ENCODE assay signal across 19 mouse cellular contexts in genomic region chr10:112973286-112974026, GRCm38 (mm10). TPM values are rescaled to one million over a fixed set of nuclear protein-coding genes. Genes with fewer than 3 reads are reported as not detected.
A peak's percentile ranks its signal among the peaks of the same experiment; 100 is the strongest.
DNase-seq lines count a peak whose midpoint lies in the region; ATAC-seq lines count a peak whose summit lies in the region.
"Had no signal": no experiment of that assay in that cellular context is flagged by ENCODE, and none has a peak within 500 bp of the region (broad histone marks: within the 10 kb centered on the region; RNA-seq: fewer than 3 reads in every experiment).

No protein-coding gene starts in this region.

- H3K4me2 ChIP-seq in intestine, embryonic 15.5 days (replicated peaks), result no peak overlapping the region
- H3K4me2 ChIP-seq in liver, embryonic 15.5 days, result no peak overlapping the region
- H3K4me2 ChIP-seq in hindbrain, embryonic 16.5 days (ENCODE audit: low read length), result no peak overlapping the region
- no peak overlapping the region for H3K4me2 ChIP-seq in midbrain, embryonic 16.5 days (ENCODE audit: low read length)
- H3K4me2 ChIP-seq: hindbrain, embryonic 12.5 days; midbrain, embryonic 11.5 days had no signal

- peak; percentile 36 for DNase-seq in kidney, adult 9 months
- DNase-seq in kidney, postnatal 25 days, result no peak
- DNase-seq in NIH3T3 (ENCODE audit: low read depth), result peak; percentile 11
- no peak for DNase-seq in cerebellum, postnatal 36 days
- DNase-seq: cerebellum, postnatal 10 days; forebrain, postnatal 0 days; gastrocnemius, adult 2 months; heart, adult 2 months; lung, adult 18-20 months; lung, postnatal 4 days; right cerebral cortex, postnatal 25 days; thymus, postnatal 25 days had no signal

- H3K36me3 ChIP-seq in intestine, embryonic 15.5 days, result no peaks in the 10 kb centered on the region
- H3K36me3 ChIP-seq in liver, embryonic 15.5 days (replicated peaks), result no peaks in the 10 kb centered on the region
- no peaks in the 10 kb centered on the region for H3K36me3 ChIP-seq in hindbrain, embryonic 16.5 days (ENCODE audit: control insufficient read depth, insufficient read depth, low read length)
- no peaks in the 10 kb centered on the region for H3K36me3 ChIP-seq in midbrain, embryonic 16.5 days (ENCODE audit: control insufficient read depth, insufficient read depth, low read length)
- H3K36me3 ChIP-seq: hindbrain, embryonic 12.5 days had no signal

- no peak overlapping the region for H3K4me3 ChIP-seq in intestine, embryonic 15.5 days (replicated peaks)
- no peak overlapping the region for H3K4me3 ChIP-seq in liver, embryonic 15.5 days (replicated peaks)
- no peak overlapping the region for H3K4me3 ChIP-seq in hindbrain, embryonic 16.5 days (ENCODE audit: low read length)
- H3K4me3 ChIP-seq in midbrain, embryonic 16.5 days (ENCODE audit: low read depth, low read length), result no peak overlapping the region
- H3K4me3 ChIP-seq: gastrocnemius, adult 2 months; heart, adult 2 months; hindbrain, embryonic 12.5 days; myocyte had no signal

- no peaks in the 10 kb centered on the region for H3K9me3 ChIP-seq in intestine, embryonic 15.5 days
- no peaks in the 10 kb centered on the region for H3K9me3 ChIP-seq in liver, embryonic 15.5 days (replicated peaks)
- H3K9me3 ChIP-seq in hindbrain, embryonic 16.5 days (ENCODE audit: control insufficient read depth, low read length), result no peaks in the 10 kb centered on the region
- H3K9me3 ChIP-seq in midbrain, embryonic 16.5 days (replicated peaks; ENCODE audit: control insufficient read depth, low read length, poor library complexity, severe bottlenecking), result no peaks in the 10 kb centered on the region
- H3K9me3 ChIP-seq: hindbrain, embryonic 12.5 days had no signal

- 32% methylated on average over 5 of the region's 5 CpGs for WGBS in intestine, embryonic 15.5 days
- WGBS in liver, embryonic 15.5 days (ENCODE audit: insufficient replicate concordance), result 32% methylated on average over 5 of the region's 5 CpGs
- 66% methylated on average over 5 of the region's 5 CpGs for WGBS in hindbrain, embryonic 16.5 days
- whole genome bisulfite sequencing in midbrain, embryonic 16.5 days, result 66% methylated on average over 5 of the region's 5 CpGs

- H3K9ac ChIP-seq in intestine, embryonic 15.5 days, result no peak overlapping the region
- H3K9ac ChIP-seq in liver, embryonic 15.5 days, result no peak overlapping the region
- no peak overlapping the region for H3K9ac ChIP-seq in hindbrain, embryonic 16.5 days (ENCODE audit: low read depth, low read length)
- H3K9ac ChIP-seq in midbrain, embryonic 16.5 days (ENCODE audit: low read depth, low read length), result no peak overlapping the region
- H3K9ac ChIP-seq: forebrain, postnatal 0 days; hindbrain, embryonic 12.5 days had no signal

- no peaks in the 10 kb centered on the region for H3K4me1 ChIP-seq in intestine, embryonic 15.5 days (replicated peaks)
- no peaks in the 10 kb centered on the region for H3K4me1 ChIP-seq in liver, embryonic 15.5 days (replicated peaks)
- H3K4me1 ChIP-seq in hindbrain, embryonic 16.5 days (ENCODE audit: control insufficient read depth, insufficient read depth, low read depth, low read length), result no peaks in the 10 kb centered on the region
- no peaks in the 10 kb centered on the region for H3K4me1 ChIP-seq in midbrain, embryonic 16.5 days (ENCODE audit: control insufficient read depth, insufficient read depth, low read length)
- H3K4me1 ChIP-seq: hindbrain, embryonic 12.5 days had no signal

- no peaks in the 10 kb centered on the region for H3K27me3 ChIP-seq in intestine, embryonic 15.5 days (replicated peaks)
- no peaks in the 10 kb centered on the region for H3K27me3 ChIP-seq in liver, embryonic 15.5 days
- no peaks in the 10 kb centered on the region for H3K27me3 ChIP-seq in hindbrain, embryonic 16.5 days (replicated peaks; ENCODE audit: control insufficient read depth, insufficient read depth, low read length)
- no peaks in the 10 kb centered on the region for H3K27me3 ChIP-seq in midbrain, embryonic 16.5 days (ENCODE audit: control insufficient read depth, insufficient read depth, low read depth, low read length)
- H3K27me3 ChIP-seq: hindbrain, embryonic 12.5 days had no signal

- no peak overlapping the region for H3K27ac ChIP-seq in intestine, embryonic 15.5 days
- H3K27ac ChIP-seq in liver, embryonic 15.5 days (replicated peaks), result no peak overlapping the region
- H3K27ac ChIP-seq in hindbrain, embryonic 16.5 days (ENCODE audit: low read depth, low read length), result no peak overlapping the region
- H3K27ac ChIP-seq in midbrain, embryonic 16.5 days (ENCODE audit: low read length), result no peak overlapping the region
- H3K27ac ChIP-seq: gastrocnemius, adult 2 months; heart, adult 2 months; hindbrain, embryonic 12.5 days had no signal

- ATAC-seq in intestine, embryonic 15.5 days, result peak; percentile 95
- ATAC-seq in liver, embryonic 15.5 days (ENCODE audit: insufficient read depth), result peak; percentile 65
- ATAC-seq in hindbrain, embryonic 16.5 days, result no peak
- no peak for ATAC-seq in midbrain, embryonic 16.5 days
- ATAC-seq: forebrain, postnatal 0 days had no signal

RNA-seq across cellular contexts. Expression of gene Atxn7l3b, which starts 44.7 kb away (rescaled TPM):
- 159 and 211 TPM in 2 replicates for polyA plus RNA-seq in intestine, embryonic 15.5 days (2015; fragmentation: Nextera tagmentation; extraction: Ambion mirVana)
- 43.3 and 51.7 TPM in 2 replicates for polyA plus RNA-seq in liver, embryonic 15.5 days (2015; fragmentation: Nextera tagmentation; extraction: Ambion mirVana)
- polyA plus RNA-seq in hindbrain, embryonic 16.5 days (2015; fragmentation: Nextera tagmentation; extraction: Ambion mirVana), result 351 and 357 TPM in 2 replicates
- polyA plus RNA-seq in midbrain, embryonic 16.5 days (2015; fragmentation: Nextera tagmentation; extraction: Ambion mirVana), result 392 and 429 TPM in 2 replicates

Comparison
In these comparisons a context has a peak if more than half of its experiments do, and no peak if none do; other contexts are left out.
1. DNase-seq: peak in kidney, adult 9 months (single experiment) and NIH3T3 (single experiment); none in kidney, postnatal 25 days (0 of 2) and cerebellum, postnatal 36 days (0 of 2).
2. ATAC-seq: peak in intestine, embryonic 15.5 days (single experiment) and liver, embryonic 15.5 days (single experiment); none in hindbrain, embryonic 16.5 days (single experiment) and midbrain, embryonic 16.5 days (single experiment).